Mouse (Mus musculus) CD4-positive, CD25-positive, alpha-beta regulatory T cell, adult 9 weeks (primary cell): ENCODE results near the gene Arl3. TPM values are rescaled to one million over a fixed set of nuclear protein-coding genes. Genes with fewer than 3 reads are reported as not detected.

Source experiments
- polyA plus RNA-seq: library from polyadenylated mRNA; unstranded; fragments of 100-300 nt; shearing (Covaris generic); gene quantifications from one replicate; pipeline ENCODE4 v1.2.1, GENCODE M21; 2017

The Arl3 gene
- polyA plus RNA-seq: 22.9 TPM

GRCm38 (mm10) chr19:46572951-46573937 lies at the start of gene Arl3, which contains the start of gene Sfxn2:
Gene Arl3, minus strand, starts transcription at chr19:46573198.
Gene Sfxn2, plus strand, starts transcription at chr19:46573365.

GRCm38 (mm10) chr19:46598720-46599252 lies 25.8 kb upstream of the Arl3 start, which contains the start of gene Wbp1l:
Gene Wbp1l, plus strand, starts transcription at chr19:46599084.

DNA sequence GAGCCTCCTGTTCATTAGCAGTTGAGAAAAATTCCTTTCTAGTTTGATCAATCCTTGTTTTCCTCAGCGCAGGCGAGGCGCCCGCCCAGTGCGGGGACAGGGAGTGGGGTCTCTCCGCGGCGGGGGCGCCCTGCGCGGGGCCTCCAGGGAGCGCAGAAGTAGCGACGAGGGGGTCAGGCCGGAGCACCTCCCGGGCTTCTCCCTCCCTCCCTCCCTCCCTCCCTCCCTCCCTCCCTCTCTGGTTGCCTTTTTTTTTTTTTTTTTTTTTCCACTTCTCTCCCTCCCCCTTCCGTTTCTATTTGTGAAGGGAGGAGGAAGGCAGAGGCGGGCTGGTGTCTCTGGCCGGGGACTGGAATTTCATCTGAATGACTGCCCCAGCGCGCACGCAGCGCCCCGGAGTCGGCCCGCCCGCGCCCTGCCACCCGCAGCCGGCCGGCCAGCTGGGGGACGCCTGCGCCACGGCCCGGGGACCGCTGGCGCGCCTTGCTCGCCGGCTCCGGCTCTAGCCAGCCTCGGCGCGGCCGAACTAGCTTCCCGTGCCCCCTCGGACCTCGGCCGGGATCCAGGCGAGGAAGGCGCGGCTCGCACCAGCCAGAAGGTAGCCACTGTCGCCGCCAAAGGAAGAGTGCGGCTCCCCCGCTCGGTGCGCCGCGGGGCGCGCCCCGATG lies 71.5 kb downstream of the Arl3 start, which contains the start of gene Trim8:
Trim8 (plus strand) TSS at position 302 of the 668 bp plus-strand sequence.

Other genes starting within 250 kb of the Arl3 start
- gene Psd, start 246.0 kb downstream of the Arl3 start, polyA plus RNA-seq: 5.3 TPM
- 3.5 TPM for gene Fbxl15, start 245.0 kb downstream of the Arl3 start, polyA plus RNA-seq
- 61.9 TPM for gene Cuedc2, start 234.5 kb downstream of the Arl3 start, polyA plus RNA-seq
- 9.1 TPM for gene Mfsd13a, start 232.1 kb downstream of the Arl3 start, polyA plus RNA-seq
- gene 2310034G01Rik, start 222.9 kb downstream of the Arl3 start, polyA plus RNA-seq: 0.53 TPM
- gene Actr1a, start 177.4 kb downstream of the Arl3 start, polyA plus RNA-seq: 126 TPM
- 30.0 TPM for gene Sufu, start 176.3 kb downstream of the Arl3 start, polyA plus RNA-seq
- 25.0 TPM for gene Trim8, start 71.5 kb downstream of the Arl3 start, polyA plus RNA-seq
- gene Sfxn2, start 167 bp upstream of the Arl3 start, polyA plus RNA-seq: 18.2 TPM
- gene Wbp1l, start 25.9 kb upstream of the Arl3 start, polyA plus RNA-seq: 77.0 TPM
- not detected for gene Cyp17a1, start 100.0 kb upstream of the Arl3 start, polyA plus RNA-seq
- gene Borcs7, start 116.7 kb upstream of the Arl3 start, polyA plus RNA-seq: 7.5 TPM
- 16.2 TPM for gene As3mt, start 134.3 kb upstream of the Arl3 start, polyA plus RNA-seq
- gene Cnnm2, start 188.4 kb upstream of the Arl3 start, polyA plus RNA-seq: 0.99 TPM